Mouse (Mus musculus) C2C12 (cell line): ENCODE measurements around the gene Fut8.

ENCODE experiments used
- CEBPB ChIP-seq: IDR thresholded peaks from one replicate; pipeline ENCODE4 v1.6.1; 2011; ENCODE audit warnings: low read depth, mild to moderate bottlenecking, control low read depth, moderate library complexity
- CTCF ChIP-seq: IDR thresholded peaks from one replicate; pipeline ENCODE4 v1.5.1; 2011; ENCODE audit not compliant: control insufficient read depth, insufficient read depth, insufficient read length
- MAX ChIP-seq: IDR thresholded peaks from one replicate; pipeline ENCODE4 v1.6.1; 2011; ENCODE audit warnings: mild to moderate bottlenecking, control low read depth
- MYOG ChIP-seq: IDR thresholded peaks from one replicate; pipeline ENCODE4 v1.6.1; 2011; ENCODE audit not compliant: control insufficient read depth, insufficient read length; ENCODE audit errors: extremely low read depth
- USF1 ChIP-seq: IDR thresholded peaks from one replicate; pipeline ENCODE4 v1.6.1; 2011; ENCODE audit warnings: low read depth, mild to moderate bottlenecking, control low read depth, moderate library complexity

DNA sequence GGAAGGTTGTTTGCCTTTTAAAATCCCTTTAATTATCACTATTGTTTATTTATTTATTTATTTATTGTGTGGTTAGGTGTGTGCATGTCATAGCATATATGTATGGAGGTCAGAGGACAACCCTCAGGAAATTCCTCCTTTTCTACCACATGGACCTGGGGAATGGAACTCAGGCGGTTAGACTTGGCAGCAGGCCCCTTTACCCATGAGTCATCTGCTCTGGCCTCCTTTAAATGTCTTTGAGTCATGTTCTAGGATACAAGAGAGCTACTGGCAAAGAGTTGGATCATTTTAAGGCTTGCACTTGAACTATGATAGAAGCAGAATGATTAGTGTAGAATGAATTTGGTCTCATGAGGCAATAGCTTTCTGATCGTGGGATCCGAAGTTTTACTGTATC is 14.3 kb upstream of the Fut8 start:
- TF ChIP-seq CTCF = no peak
- TF ChIP-seq USF1 = no peak
- TF ChIP-seq CEBPB = peak; percentile 57
- TF ChIP-seq MAX = peak; percentile 50
- no peak for TF ChIP-seq MYOG
